Mouse (Mus musculus) C2C12 (cell line): Measurements from ENCODE around the gene Vcam1.

ENCODE experiments used
- CEBPB ChIP-seq: IDR thresholded peaks from one replicate; pipeline ENCODE4 v1.6.1; 2011; ENCODE audit warnings: low read depth, mild to moderate bottlenecking, control low read depth, moderate library complexity
- CTCF ChIP-seq: IDR thresholded peaks from one replicate; pipeline ENCODE4 v1.5.1; 2011; ENCODE audit not compliant: control insufficient read depth, insufficient read depth, insufficient read length
- FOSL1 ChIP-seq: IDR thresholded peaks from one replicate; pipeline ENCODE4 v1.8.0; 2011; ENCODE audit warnings: mild to moderate bottlenecking, low read length; ENCODE audit not compliant: poor library complexity, insufficient read depth, severe bottlenecking
- MAX ChIP-seq: IDR thresholded peaks from one replicate; pipeline ENCODE4 v1.6.1; 2011; ENCODE audit warnings: mild to moderate bottlenecking, control low read depth
- MYOD1 ChIP-seq: IDR thresholded peaks from one replicate; pipeline ENCODE4 v1.6.1; 2011; ENCODE audit warnings: low read depth; ENCODE audit not compliant: control insufficient read depth, insufficient read length
- MYOG ChIP-seq: IDR thresholded peaks from one replicate; pipeline ENCODE4 v1.6.1; 2011; ENCODE audit not compliant: control insufficient read depth, insufficient read length; ENCODE audit errors: extremely low read depth
- USF1 ChIP-seq: IDR thresholded peaks from one replicate; pipeline ENCODE4 v1.6.1; 2011; ENCODE audit warnings: low read depth, mild to moderate bottlenecking, control low read depth, moderate library complexity

DNA sequence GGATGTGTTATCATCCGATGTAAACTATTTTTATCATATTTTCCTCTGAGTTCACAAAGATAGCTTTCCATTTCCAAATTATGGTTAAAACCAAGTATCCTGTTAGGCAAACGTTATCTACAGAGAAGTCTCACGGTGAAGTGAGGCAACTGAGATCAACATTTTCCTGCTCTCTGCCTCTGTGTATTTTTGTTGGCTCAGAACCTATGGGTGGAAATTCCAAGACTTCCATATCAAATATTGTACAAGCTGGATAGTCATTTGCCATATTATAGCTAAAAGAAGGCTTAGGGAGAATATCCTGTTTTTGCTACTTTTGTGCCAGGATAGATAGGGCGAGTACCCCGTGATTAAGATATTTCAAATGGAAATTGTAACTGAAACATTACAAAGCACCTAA lies 8.6 kb upstream of the Vcam1 start:
- TF ChIP-seq MAX (no peak), CTCF (no peak), MYOD1 (no peak), USF1 (no peak), CEBPB (no peak), FOSL1 (no peak), MYOG (no peak)
